Mouse (Mus musculus) cortical plate, adult 2 months (tissue): Measurements from ENCODE around the gene Serpina6.

Experiments used
- CTCF ChIP-seq: fragments of 200-500 bp; IDR thresholded peaks from 2 replicates; pipeline ENCODE4 v1.5.1; 2011; ENCODE audit warnings: mild to moderate bottlenecking, control low read depth, low read length; ENCODE audit not compliant: insufficient read depth; ENCODE audit errors: extremely low read depth
- POLR2A ChIP-seq: fragments of 200-500 bp; IDR thresholded peaks from 2 replicates; pipeline ENCODE4 v1.6.1; 2011; ENCODE audit warnings: mild to moderate bottlenecking, low read length, control low read depth; ENCODE audit not compliant: insufficient read depth; ENCODE audit errors: extremely low read depth

- no peak for TF ChIP-seq POLR2A
- TF ChIP-seq CTCF, result no peak
These were observed 3.1 kb upstream of the Serpina6 start for GRCm38 (mm10) chr12:103660076-103660475.
